13 mouse cellular contexts compared by ENCODE assay signal in genomic region chr13:54248436-54248995, GRCm38 (mm10). TPM values are rescaled to one million over a fixed set of nuclear protein-coding genes. Genes with fewer than 3 reads are reported as not detected.
DNase-seq lines count a peak whose midpoint lies in the region; ATAC-seq lines count a peak whose summit lies in the region.
"Had no signal": no experiment of that assay in that cellular context is flagged by ENCODE, and none has a peak within 500 bp of the region (broad histone marks: within the 10 kb centered on the region; RNA-seq: fewer than 3 reads in every experiment).

No protein-coding gene starts in this region.

- WGBS in neural tube, embryonic 15.5 days, result 52% methylated on average over 13 of the region's 13 CpGs
- WGBS in neural tube, embryonic 13.5 days, result 41% methylated on average over 13 of the region's 13 CpGs

- no peak overlapping the region for H3K4me2 ChIP-seq in neural tube, embryonic 15.5 days
- H3K4me2 ChIP-seq in neural tube, embryonic 13.5 days, result no peak overlapping the region
- H3K4me2 ChIP-seq: hindbrain, embryonic 15.5 days; limb, embryonic 13.5 days had no signal

- H3K9ac ChIP-seq in neural tube, embryonic 15.5 days (replicated peaks), result no peak overlapping the region
- no peak overlapping the region for H3K9ac ChIP-seq in neural tube, embryonic 13.5 days
- H3K9ac ChIP-seq: hindbrain, embryonic 15.5 days; limb, embryonic 13.5 days had no signal

- H3K27ac ChIP-seq in neural tube, embryonic 15.5 days (replicated peaks), result no peak overlapping the region
- 0 out of 2 replicates have a peak overlapping the region, but pooled peaks have one; percentile 38 for H3K27ac ChIP-seq in neural tube, embryonic 13.5 days (replicated peaks)
- H3K27ac ChIP-seq: hindbrain, embryonic 15.5 days; limb, embryonic 13.5 days; macrophage had no signal

- ATAC-seq in neural tube, embryonic 15.5 days (ENCODE audit: low FRiP score), result no peak
- ATAC-seq in neural tube, embryonic 13.5 days (ENCODE audit: low read depth), result no peak

- H3K27me3 ChIP-seq in neural tube, embryonic 15.5 days (replicated peaks), result no peaks in the 10 kb centered on the region
- no peaks in the 10 kb centered on the region for H3K27me3 ChIP-seq in neural tube, embryonic 13.5 days
- H3K27me3 ChIP-seq: hindbrain, embryonic 15.5 days had no signal

- peaks cover 23% of the 10 kb centered on the region for H3K4me1 ChIP-seq in neural tube, embryonic 15.5 days
- H3K4me1 ChIP-seq in neural tube, embryonic 13.5 days (replicated peaks), result peaks cover 28% of the 10 kb centered on the region

- peak; percentile 29 to 30 for DNase-seq in cerebellum, postnatal 25 days
- DNase-seq in cerebellum, adult 9-10 months, result no peak
- peak; percentile 8 for DNase-seq in kidney, adult 9 months
- no peak for DNase-seq in kidney, adult 11 months
- DNase-seq in neural tube, embryonic 10.5 days (ENCODE audit: extremely low spot score, low spot score), result peak; percentile 26
- DNase-seq in thymus, postnatal 10 days (ENCODE audit: low spot score in 2 of 2), result no peak
- DNase-seq: thymus, postnatal 4 days had no signal

- no peaks in the 10 kb centered on the region for H3K9me3 ChIP-seq in neural tube, embryonic 15.5 days (replicated peaks)
- no peaks in the 10 kb centered on the region for H3K9me3 ChIP-seq in neural tube, embryonic 13.5 days
- H3K9me3 ChIP-seq: hindbrain, embryonic 15.5 days; limb, embryonic 13.5 days had no signal

- H3K36me3 ChIP-seq in neural tube, embryonic 15.5 days, result no peaks in the 10 kb centered on the region
- no peaks in the 10 kb centered on the region for H3K36me3 ChIP-seq in neural tube, embryonic 13.5 days
- H3K36me3 ChIP-seq: G1E; hindbrain, embryonic 15.5 days; limb, embryonic 13.5 days had no signal

- no peak overlapping the region for H3K4me3 ChIP-seq in neural tube, embryonic 15.5 days (replicated peaks)
- H3K4me3 ChIP-seq in neural tube, embryonic 13.5 days, result no peak overlapping the region
- H3K4me3 ChIP-seq: hindbrain, embryonic 15.5 days; limb, embryonic 13.5 days had no signal

RNA-seq across cellular contexts. Expression of gene Hrh2, which starts 56.6 kb away (rescaled TPM):
- polyA plus RNA-seq in neural tube, embryonic 15.5 days (2015; fragmentation: Nextera tagmentation; extraction: Ambion mirVana), result 0.45 and 0.74 TPM in 2 replicates
- polyA plus RNA-seq in neural tube, embryonic 13.5 days (2015; fragmentation: Nextera tagmentation; extraction: Ambion mirVana), result 0.25 and 0.26 TPM in 2 replicates
- polyA plus RNA-seq: G1E had no signal

Comparison
In these comparisons a context has a peak if more than half of its experiments do, and no peak if none do; other contexts are left out.
1. DNase-seq: peak in cerebellum, postnatal 25 days (2 of 2), kidney, adult 9 months (single experiment) and neural tube, embryonic 10.5 days (single experiment); none in cerebellum, adult 9-10 months (single experiment), kidney, adult 11 months (single experiment) and thymus, postnatal 10 days (0 of 2).